Mouse (Mus musculus) limb, embryonic 11.5 days (tissue): ENCODE measurements around the gene Itgb3. TPM values are rescaled to one million over a fixed set of nuclear protein-coding genes. Genes with fewer than 3 reads are reported as not detected.

ENCODE experiments used
- ATAC-seq: fragments of 200-750 bp; cut with Nextera tagmentation; 2 replicates; pipeline ENCODE4 v1.8.0; 2017; ENCODE audit warnings: low read depth; ENCODE audit not compliant: insufficient number of reproducible peaks, low FRiP score, low TSS enrichment
- DNase-seq: peaks from one replicate; pipeline ENCODE4 v3.0.0-alpha.2; 2015; ENCODE audit warnings: low spot score
- H3K27ac ChIP-seq: fragments of 300-500 bp; sonication (generic); replicated peaks from 2 replicates; pipeline ENCODE4 v1.5.1; 2014; ENCODE audit warnings: low read depth, mild to moderate bottlenecking, low read length
- H3K27me3 ChIP-seq: fragments of 300-500 bp; sonication (generic); 2 replicates; pipeline ENCODE4 v1.6.1; 2014; ENCODE audit warnings: mild to moderate bottlenecking, low read length, mixed read lengths; ENCODE audit not compliant: control insufficient read depth, insufficient read depth
- H3K36me3 ChIP-seq: fragments of 300-500 bp; sonication (generic); 2 replicates; pipeline ENCODE4 v1.6.1; 2014; ENCODE audit warnings: mild to moderate bottlenecking, low read length, moderate library complexity, mixed read lengths; ENCODE audit not compliant: control insufficient read depth, insufficient read depth
- H3K4me1 ChIP-seq: fragments of 300-500 bp; sonication (generic); 2 replicates; pipeline ENCODE4 v1.6.1; 2014; ENCODE audit warnings: low read length, mixed read lengths; ENCODE audit not compliant: control insufficient read depth, insufficient read depth
- H3K4me2 ChIP-seq: fragments of 300-500 bp; sonication (generic); 2 replicates; pipeline ENCODE4 v1.6.1; 2014; ENCODE audit warnings: low read depth, mild to moderate bottlenecking, moderate library complexity; ENCODE audit not compliant: severe bottlenecking
- H3K4me3 ChIP-seq: fragments of 300-500 bp; sonication (generic); 2 replicates; pipeline ENCODE4 v1.5.1; 2014; ENCODE audit warnings: low read depth, low read length
- H3K9ac ChIP-seq: fragments of 300-500 bp; sonication (generic); 2 replicates; pipeline ENCODE4 v1.6.1; 2014; ENCODE audit warnings: mild to moderate bottlenecking, low read length
- H3K9me3 ChIP-seq: fragments of 300-500 bp; sonication (generic); 2 replicates; pipeline ENCODE4 v1.6.1; 2016; ENCODE audit warnings: low read length; ENCODE audit not compliant: control insufficient read depth
- WGBS: fragments of 180-500 bp; shearing (Covaris S2); extraction: QIAGEN DNeasy Blood & Tissue Kit; methylation state at CpG from one replicate; pipeline ENCODE4 v1.1.7; 2014; 5-methylcytosine and 5-hydroxymethylcytosine counted together
- polyA plus RNA-seq: library from polyadenylated mRNA; unstranded; fragments of >200 nt; fragmentation: Nextera tagmentation; extraction: Ambion mirVana; gene quantifications from 2 replicates; pipeline ENCODE4 v1.2.1, GENCODE M21; 2014

Gene Itgb3
- polyA plus RNA-seq, 1 experiment from 2014 or later, result 1.1 TPM

DNA sequence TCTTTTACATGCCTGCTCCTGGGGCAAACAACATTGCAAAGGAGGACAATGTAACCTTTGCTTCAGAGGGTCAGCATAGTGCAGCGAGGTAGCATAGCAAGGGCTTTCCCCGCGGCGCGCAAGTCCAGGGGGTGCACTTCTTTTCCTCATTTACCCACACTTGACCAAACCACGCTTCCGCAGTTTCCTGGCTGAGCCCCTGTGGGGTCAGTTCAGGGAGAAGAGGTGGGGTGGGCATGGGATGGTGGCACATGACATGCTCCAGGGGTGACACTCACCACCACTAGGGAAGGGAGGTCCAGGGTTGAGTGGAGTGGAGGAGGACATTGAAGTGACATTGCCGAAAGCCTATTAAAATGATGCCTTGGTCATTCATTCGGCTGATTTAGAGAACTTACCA is 28.7 kb upstream of the Itgb3 start:
- Histone ChIP-seq H3K27ac (no peak overlapping the region), H3K27me3 (no peaks in the 10 kb centered on the region), H3K9me3 (no peaks in the 10 kb centered on the region), H3K4me2 (no peak overlapping the region), H3K4me3 (no peak overlapping the region), H3K36me3 (no peaks in the 10 kb centered on the region), H3K9ac (no peak overlapping the region), H3K4me1 (0 out of 2 replicates have a peak, but pooled peaks cover 4% of the 10 kb centered on the region)
- DNase-seq, result no peak
- ATAC-seq, result no peak
- WGBS, result 87% methylated on average over 9 of the region's 9 CpGs

DNA sequence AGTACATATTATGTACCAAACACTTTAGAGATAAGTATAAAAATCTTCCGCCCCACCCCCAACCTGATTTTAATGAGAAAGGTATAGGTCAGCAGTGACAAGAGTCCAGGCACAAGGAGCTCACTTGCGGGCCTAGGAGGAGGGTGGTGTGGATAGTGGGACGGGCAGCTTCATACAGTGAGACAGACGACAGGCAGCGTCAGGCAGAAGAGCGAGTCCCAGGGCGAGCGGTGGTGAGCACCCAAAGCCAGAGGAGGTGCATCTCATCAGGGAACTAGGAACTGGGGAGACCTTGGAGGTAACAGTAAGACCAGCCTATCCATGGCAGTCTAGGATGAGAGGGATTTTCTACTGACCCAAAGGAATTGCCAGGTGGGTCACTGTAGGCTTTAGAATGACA is 28.2 kb upstream of the Itgb3 start:
- no peak overlapping the region for H3K4me2 ChIP-seq
- 91% methylated on average over 8 of the region's 8 CpGs for WGBS
- H3K36me3 ChIP-seq, result no peaks in the 10 kb centered on the region
- no peak for ATAC-seq
- H3K9me3 ChIP-seq, result no peaks in the 10 kb centered on the region
- H3K4me3 ChIP-seq, result no peak overlapping the region
- H3K4me1 ChIP-seq, result 0 out of 2 replicates have a peak, but pooled peaks cover 4% of the 10 kb centered on the region
- H3K9ac ChIP-seq, result no peak overlapping the region
- no peak for DNase-seq
- no peak overlapping the region for H3K27ac ChIP-seq
- no peaks in the 10 kb centered on the region for H3K27me3 ChIP-seq

DNA sequence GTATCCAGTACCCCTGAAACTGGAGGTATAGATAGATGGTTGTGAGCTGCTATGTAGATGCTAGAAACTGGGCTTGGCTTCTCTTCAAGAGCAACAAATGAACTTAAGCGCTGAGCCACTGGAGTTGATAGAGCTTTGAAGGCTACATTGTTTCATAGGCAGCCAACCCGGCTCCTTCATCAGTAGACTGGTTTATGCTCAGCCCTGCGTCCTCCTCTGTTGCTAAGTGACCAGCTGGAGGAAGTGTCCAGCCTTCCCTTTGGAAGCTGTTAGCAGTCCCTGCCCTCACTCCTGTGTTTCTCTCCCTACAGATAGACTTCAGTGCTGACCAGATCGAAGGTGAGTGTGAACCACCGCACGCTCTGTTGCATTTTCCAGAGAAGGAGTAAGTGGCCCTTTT is 27.7 kb upstream of the Itgb3 start:
- ATAC-seq (no peak), DNase-seq (no peak)
- Histone ChIP-seq H3K4me2 (no peak overlapping the region), H3K4me1 (0 out of 2 replicates have a peak, but pooled peaks cover 4% of the 10 kb centered on the region), H3K27me3 (no peaks in the 10 kb centered on the region), H3K36me3 (no peaks in the 10 kb centered on the region), H3K27ac (no peak overlapping the region), H3K9me3 (no peaks in the 10 kb centered on the region), H3K9ac (no peak overlapping the region), H3K4me3 (no peak overlapping the region)
- WGBS, result 82% methylated on average over 6 of the region's 6 CpGs

- no peak overlapping the region for H3K4me3 ChIP-seq
- H3K4me2 ChIP-seq, result no peak overlapping the region
- 0 out of 2 replicates have a peak, but pooled peaks cover 4% of the 10 kb centered on the region for H3K4me1 ChIP-seq
- ATAC-seq, result no peak
- no peak for DNase-seq
- H3K9me3 ChIP-seq, result no peaks in the 10 kb centered on the region
- no peak overlapping the region for H3K27ac ChIP-seq
- no peaks in the 10 kb centered on the region for H3K36me3 ChIP-seq
- WGBS, result 85% methylated on average over 5 of the region's 5 CpGs
- H3K9ac ChIP-seq, result no peak overlapping the region
- no peaks in the 10 kb centered on the region for H3K27me3 ChIP-seq
Observed at GRCm38 (mm10) chr11:104580606-104581005, 27.2 kb upstream of the Itgb3 start.

- no peak overlapping the region for H3K9ac ChIP-seq
- 67% methylated on average over 18 of the region's 18 CpGs for WGBS
- H3K4me1 ChIP-seq, result 0 out of 2 replicates have a peak, but pooled peaks cover 4% of the 10 kb centered on the region
- H3K27me3 ChIP-seq, result no peaks in the 10 kb centered on the region
- no peaks in the 10 kb centered on the region for H3K36me3 ChIP-seq
- no peak overlapping the region for H3K4me2 ChIP-seq
- H3K4me3 ChIP-seq, result no peak overlapping the region
- ATAC-seq, result no peak
- DNase-seq, result no peak
- no peaks in the 10 kb centered on the region for H3K9me3 ChIP-seq
- H3K27ac ChIP-seq, result no peak overlapping the region
Observed at GRCm38 (mm10) chr11:104581446-104582307, 26.1 kb upstream of the Itgb3 start.

DNA sequence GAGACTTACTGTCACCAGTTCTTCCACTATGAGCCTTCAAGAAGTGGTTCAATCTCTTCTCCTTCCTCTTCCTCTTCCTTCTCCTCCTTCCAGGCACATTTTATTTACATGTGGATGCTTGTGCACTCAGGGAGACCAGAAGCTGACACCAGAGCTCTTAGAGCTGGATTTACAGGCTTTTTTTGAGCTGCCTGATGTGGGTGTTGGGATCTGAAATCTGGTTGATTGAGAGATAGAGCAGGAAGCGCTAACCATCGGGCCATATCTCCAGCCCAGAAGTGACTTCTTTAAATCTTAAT is 25.5 kb upstream of the Itgb3 start:
- H3K4me3 ChIP-seq, result no peak overlapping the region
- no peak overlapping the region for H3K4me2 ChIP-seq
- H3K27ac ChIP-seq, result no peak overlapping the region
- H3K4me1 ChIP-seq, result 0 out of 2 replicates have a peak, but pooled peaks cover 4% of the 10 kb centered on the region
- no peaks in the 10 kb centered on the region for H3K27me3 ChIP-seq
- DNase-seq (no peak), ATAC-seq (no peak)
- no peaks in the 10 kb centered on the region for H3K9me3 ChIP-seq
- WGBS, result 95% methylated on average over 2 of the region's 2 CpGs
- H3K9ac ChIP-seq, result no peak overlapping the region
- H3K36me3 ChIP-seq, result no peaks in the 10 kb centered on the region

- Histone ChIP-seq H3K36me3 (no peaks in the 10 kb centered on the region), H3K27me3 (no peaks in the 10 kb centered on the region), H3K9me3 (no peaks in the 10 kb centered on the region), H3K9ac (no peak overlapping the region), H3K27ac (no peak overlapping the region), H3K4me2 (no peak overlapping the region), H3K4me3 (no peak overlapping the region), H3K4me1 (0 out of 2 replicates have a peak, but pooled peaks cover 4% of the 10 kb centered on the region)
- 68% methylated on average over 13 of the region's 13 CpGs for WGBS
- ATAC-seq (no peak), DNase-seq (no peak)
Observed at GRCm38 (mm10) chr11:104582630-104583364, 25.0 kb upstream of the Itgb3 start.

DNA sequence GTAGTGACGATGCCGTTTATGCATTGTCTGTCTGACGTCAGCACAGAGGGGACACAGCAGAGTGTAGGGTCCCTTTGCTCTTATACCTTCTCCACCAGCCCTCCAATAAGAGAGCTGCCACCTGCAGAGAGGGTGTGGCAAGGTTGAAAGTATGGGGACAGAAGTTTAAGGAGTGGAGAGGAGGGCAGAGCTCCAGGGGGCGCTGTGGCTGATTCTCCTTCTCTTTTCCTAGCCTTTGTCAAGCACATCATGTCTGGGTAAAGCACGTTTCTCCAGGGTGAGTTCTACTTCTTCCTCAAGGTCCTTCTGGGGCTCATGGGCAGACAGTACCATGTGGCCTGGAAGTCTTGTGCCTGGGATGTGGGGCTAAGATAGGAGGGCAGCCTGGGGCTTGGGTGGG is 22.3 kb upstream of the Itgb3 start:
- H3K4me1 ChIP-seq, result no peaks in the 10 kb centered on the region
- WGBS, result 75% methylated on average over 5 of the region's 5 CpGs
- H3K4me2 ChIP-seq, result no peak overlapping the region
- H3K9ac ChIP-seq, result no peak overlapping the region
- ATAC-seq, result no peak
- no peaks in the 10 kb centered on the region for H3K36me3 ChIP-seq
- H3K27me3 ChIP-seq, result no peaks in the 10 kb centered on the region
- H3K27ac ChIP-seq, result no peak overlapping the region
- no peaks in the 10 kb centered on the region for H3K9me3 ChIP-seq
- DNase-seq, result no peak
- no peak overlapping the region for H3K4me3 ChIP-seq
